Mouse (Mus musculus): Measurements from ENCODE around the gene Vmn1r229.

GRCm38 (mm10) chr17:20786057-20786456 lies 25.3 kb upstream of the Vmn1r229 start, which contains the start of gene Vmn1r228:
- TF ChIP-seq CTCF (IDR thresholded peaks at IDR 0.05; ENCODE audit: low read depth, low read length) (no peak), POLR2A (IDR thresholded peaks at IDR 0.05; ENCODE audit: extremely low read depth, insufficient read depth, low read length) (no peak)
